Mouse (Mus musculus): ENCODE results near the gene Kcnk12. TPM values are rescaled to one million over a fixed set of nuclear protein-coding genes. Genes with fewer than 3 reads are reported as not detected.
A peak's percentile ranks its signal among the peaks of the same experiment; 100 is the strongest.

The Kcnk12 gene
- polyA plus RNA-seq (2015; fragmentation: Nextera tagmentation; extraction: Ambion mirVana) = 0.15 TPM in 1 of 2 replicates, not detected in the other

DNA sequence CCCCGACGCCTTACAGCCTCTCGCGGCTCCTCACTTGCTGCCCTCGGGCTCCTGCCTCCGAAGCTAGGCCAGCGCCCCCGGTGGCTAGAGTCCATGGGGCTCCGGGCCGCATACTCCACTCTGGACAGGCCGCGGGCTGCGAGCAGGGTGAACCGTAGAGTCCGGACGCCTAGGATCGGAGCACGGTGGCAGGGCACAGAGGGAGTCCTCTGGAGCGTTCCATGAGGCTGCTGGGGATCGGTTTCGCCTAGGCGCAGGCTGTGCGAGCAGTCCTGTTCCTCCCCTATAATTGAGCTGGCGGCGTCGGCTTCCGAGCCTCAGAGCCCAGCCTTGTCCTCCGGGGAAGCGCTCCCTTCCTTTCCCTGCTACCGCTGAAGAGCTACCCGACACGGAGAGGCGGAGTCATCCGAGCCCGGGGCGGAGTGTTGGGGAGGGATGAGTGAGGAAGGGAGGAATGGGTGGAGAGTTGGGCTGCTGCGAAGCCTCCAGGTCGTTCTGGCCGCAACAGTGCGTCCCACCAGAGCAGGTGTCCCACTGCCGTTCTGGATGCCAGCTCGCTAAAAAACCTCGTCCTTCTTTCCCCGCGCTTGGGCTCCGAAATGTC is at the start of gene Kcnk12:
Gene Kcnk12, minus strand, starts transcription at position 307 of the 604 bp plus-strand sequence.
- H3K4me2 ChIP-seq (replicated peaks) = peak within 1 kb of the TSS; percentile 85
- WGBS = 1% methylated on average over 46 of the region's 46 CpGs

GRCm38 (mm10) chr17:87842156-87842555 is 44.4 kb upstream of the Kcnk12 start:
- 84% methylated on average over 5 of the region's 5 CpGs for WGBS
- H3K36me3 ChIP-seq = no peaks in the 10 kb centered on the region
- H3K27me3 ChIP-seq = no peaks in the 10 kb centered on the region
- ATAC-seq (ENCODE audit: low FRiP score, low read depth) = no peak
- no peak overlapping the region for H3K4me3 ChIP-seq
- peaks cover 5% of the 10 kb centered on the region; the same call in 1 of the 2 replicates for H3K9me3 ChIP-seq
- H3K4me2 ChIP-seq (replicated peaks) = no peak overlapping the region
- H3K4me1 ChIP-seq = no peaks in the 10 kb centered on the region
- no peak overlapping the region for H3K9ac ChIP-seq
- no peak overlapping the region for H3K27ac ChIP-seq

More for the DNA sequence above, at the start of gene Kcnk12:
- Histone ChIP-seq H3K9me3 (no peaks in the 10 kb centered on the region), H3K4me1 (peaks cover 23% of the 10 kb centered on the region), H3K9ac (peak within 1 kb of the TSS; percentile 19; the same call in 1 of the 2 replicates), H3K4me3 (peak within 1 kb of the TSS; percentile 47), H3K27me3 (peaks cover 87% of the 10 kb centered on the region), H3K27ac (no peak within 1 kb of the TSS), H3K36me3 (no peaks in the 10 kb centered on the region)
- ATAC-seq (ENCODE audit: low FRiP score, low read depth) = peak; percentile 42

GRCm38 (mm10) chr17:87840079-87840478 is 42.3 kb upstream of the Kcnk12 start:
- WGBS = 59% methylated on average over 7 of the region's 7 CpGs

GRCm38 (mm10) chr17:87834850-87835249 is 37.1 kb upstream of the Kcnk12 start:
- WGBS = 36% methylated on average over 8 of the region's 8 CpGs
- Histone ChIP-seq H3K36me3 (no peaks in the 10 kb centered on the region), H3K4me1 (no peaks in the 10 kb centered on the region), H3K27ac (no peak overlapping the region), H3K9ac (no peak overlapping the region), H3K27me3 (no peaks in the 10 kb centered on the region), H3K4me2 (replicated peaks) (no peak overlapping the region), H3K4me3 (no peak overlapping the region), H3K9me3 (no peaks in the 10 kb centered on the region)
- no peak for ATAC-seq (ENCODE audit: low FRiP score, low read depth)

More at GRCm38 (mm10) chr17:87840079-87840478, 42.3 kb upstream of the Kcnk12 start:
- Histone ChIP-seq H3K4me1 (no peaks in the 10 kb centered on the region), H3K4me3 (no peak overlapping the region), H3K27me3 (no peaks in the 10 kb centered on the region), H3K4me2 (replicated peaks) (no peak overlapping the region), H3K36me3 (no peaks in the 10 kb centered on the region), H3K9ac (no peak overlapping the region), H3K9me3 (peaks cover 5% of the 10 kb centered on the region; the same call in 1 of the 2 replicates), H3K27ac (no peak overlapping the region)
- no peak for ATAC-seq (ENCODE audit: low FRiP score, low read depth)

GRCm38 (mm10) chr17:87826909-87827308 is 29.1 kb upstream of the Kcnk12 start:
- Histone ChIP-seq H3K4me2 (replicated peaks) (no peak overlapping the region), H3K36me3 (no peaks in the 10 kb centered on the region), H3K4me3 (no peak overlapping the region), H3K27me3 (peaks cover 21% of the 10 kb centered on the region), H3K9me3 (no peaks in the 10 kb centered on the region), H3K9ac (no peak overlapping the region), H3K27ac (no peak overlapping the region), H3K4me1 (peaks cover 7% of the 10 kb centered on the region; the same call in 1 of the 2 replicates)
- 18% methylated on average over 12 of the region's 12 CpGs for WGBS
- no peak for ATAC-seq (ENCODE audit: low FRiP score, low read depth)

- Histone ChIP-seq H3K36me3 (no peaks in the 10 kb centered on the region), H3K9ac (no peak overlapping the region), H3K27me3 (peaks cover 21% of the 10 kb centered on the region), H3K4me1 (peaks cover 7% of the 10 kb centered on the region; the same call in 1 of the 2 replicates), H3K4me2 (replicated peaks) (peak overlapping the region; percentile 36), H3K9me3 (no peaks in the 10 kb centered on the region), H3K4me3 (no peak overlapping the region), H3K27ac (no peak overlapping the region)
- 19% methylated on average over 23 of the region's 23 CpGs for WGBS
- no peak for ATAC-seq (ENCODE audit: low FRiP score, low read depth)
These were observed 28.3 kb upstream of the Kcnk12 start for GRCm38 (mm10) chr17:87826036-87826560.

- peaks cover 7% of the 10 kb centered on the region; the same call in 1 of the 2 replicates for H3K4me1 ChIP-seq
- peaks cover 21% of the 10 kb centered on the region for H3K27me3 ChIP-seq
- no peak overlapping the region for H3K4me3 ChIP-seq
- WGBS = 38% methylated on average over 4 of the region's 5 CpGs
- H3K9ac ChIP-seq = no peak overlapping the region
- H3K27ac ChIP-seq = no peak overlapping the region
- no peaks in the 10 kb centered on the region for H3K9me3 ChIP-seq
- no peaks in the 10 kb centered on the region for H3K36me3 ChIP-seq
- no peak overlapping the region for H3K4me2 ChIP-seq (replicated peaks)
- no peak for ATAC-seq (ENCODE audit: low FRiP score, low read depth)
These were observed 27.7 kb upstream of the Kcnk12 start for GRCm38 (mm10) chr17:87825454-87826008.

DNA sequence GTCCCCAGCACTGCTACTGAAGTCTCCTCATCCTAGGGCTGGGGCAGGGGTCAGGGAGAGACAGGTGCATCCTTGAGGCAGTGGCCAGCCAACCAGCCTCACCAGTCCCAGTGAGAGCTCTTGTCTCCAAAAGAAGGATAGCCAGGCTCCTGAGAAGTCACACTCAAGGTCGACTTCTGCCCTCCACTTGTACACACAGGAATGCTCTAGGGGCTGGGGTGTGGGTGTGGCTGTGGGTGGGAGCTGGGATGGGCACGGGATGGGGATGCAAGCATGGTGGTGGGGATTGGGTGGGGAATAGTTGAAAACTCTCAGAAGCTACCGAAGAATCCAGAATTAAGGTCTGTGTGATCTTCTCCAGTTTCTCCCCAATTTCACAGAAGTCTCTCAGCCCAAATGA is 25.2 kb upstream of the Kcnk12 start:
- H3K9ac ChIP-seq = no peak overlapping the region

GRCm38 (mm10) chr17:87809556-87809955 is 11.8 kb upstream of the Kcnk12 start:
- no peak overlapping the region for H3K4me2 ChIP-seq (replicated peaks)
- H3K27me3 ChIP-seq = 0 out of 2 replicates have a peak, but pooled peaks cover 3% of the 10 kb centered on the region
- H3K9ac ChIP-seq = no peak overlapping the region
- no peaks in the 10 kb centered on the region for H3K36me3 ChIP-seq
- no peaks in the 10 kb centered on the region for H3K4me1 ChIP-seq
- no peak for ATAC-seq (ENCODE audit: low FRiP score, low read depth)
- WGBS = 76% methylated on average over 2 of the region's 2 CpGs
- no peaks in the 10 kb centered on the region for H3K9me3 ChIP-seq
- no peak overlapping the region for H3K4me3 ChIP-seq
- no peak overlapping the region for H3K27ac ChIP-seq

More for the DNA sequence above, 25.2 kb upstream of the Kcnk12 start:
- H3K27me3 ChIP-seq = peaks cover 21% of the 10 kb centered on the region
- WGBS = 77% methylated on average over 3 of the region's 3 CpGs
- H3K9me3 ChIP-seq = peaks cover 7% of the 10 kb centered on the region
- no peak overlapping the region for H3K4me2 ChIP-seq (replicated peaks)
- ATAC-seq (ENCODE audit: low FRiP score, low read depth) = no peak
- H3K27ac ChIP-seq = no peak overlapping the region
- H3K4me1 ChIP-seq = peaks cover 7% of the 10 kb centered on the region; the same call in 1 of the 2 replicates
- no peaks in the 10 kb centered on the region for H3K36me3 ChIP-seq
- H3K4me3 ChIP-seq = no peak overlapping the region

- Histone ChIP-seq H3K36me3 (no peaks in the 10 kb centered on the region), H3K27me3 (peaks cover 65% of the 10 kb centered on the region), H3K4me1 (peaks cover 23% of the 10 kb centered on the region), H3K4me2 (replicated peaks) (no peak overlapping the region), H3K9me3 (no peaks in the 10 kb centered on the region), H3K27ac (no peak overlapping the region), H3K9ac (no peak overlapping the region), H3K4me3 (no peak overlapping the region)
- no peak for ATAC-seq (ENCODE audit: low FRiP score, low read depth)
- WGBS = 80% methylated on average over 3 of the region's 3 CpGs
These were observed 2.1 kb upstream of the Kcnk12 start for GRCm38 (mm10) chr17:87799948-87800340.

GRCm38 (mm10) chr17:87799212-87799947 is 1.6 kb upstream of the Kcnk12 start:
- Histone ChIP-seq H3K4me2 (replicated peaks) (no peak overlapping the region), H3K9me3 (no peaks in the 10 kb centered on the region), H3K27ac (no peak overlapping the region), H3K36me3 (no peaks in the 10 kb centered on the region), H3K4me3 (no peak overlapping the region), H3K9ac (no peak overlapping the region), H3K27me3 (peaks cover 71% of the 10 kb centered on the region), H3K4me1 (peaks cover 23% of the 10 kb centered on the region)
- no peak for ATAC-seq (ENCODE audit: low FRiP score, low read depth)
- WGBS = 61% methylated on average over 13 of the region's 13 CpGs

- H3K4me3 ChIP-seq = peak overlapping the region; percentile 47
- ATAC-seq (ENCODE audit: low FRiP score, low read depth) = peak; percentile 83
- peak overlapping the region; percentile 85 for H3K4me2 ChIP-seq (replicated peaks)
- H3K36me3 ChIP-seq = no peaks in the 10 kb centered on the region
- no peak overlapping the region for H3K9ac ChIP-seq
- H3K4me1 ChIP-seq = peaks cover 23% of the 10 kb centered on the region
- under 1% methylated on average over 39 of the region's 40 CpGs for WGBS
- H3K27me3 ChIP-seq = peaks cover 80% of the 10 kb centered on the region
- H3K27ac ChIP-seq = no peak overlapping the region
- no peaks in the 10 kb centered on the region for H3K9me3 ChIP-seq
These were observed 688 bp upstream of the Kcnk12 start for GRCm38 (mm10) chr17:87798423-87798941.
